Comparison of ENCODE assay signal across 15 mouse cellular contexts in the genomic region with DNA sequence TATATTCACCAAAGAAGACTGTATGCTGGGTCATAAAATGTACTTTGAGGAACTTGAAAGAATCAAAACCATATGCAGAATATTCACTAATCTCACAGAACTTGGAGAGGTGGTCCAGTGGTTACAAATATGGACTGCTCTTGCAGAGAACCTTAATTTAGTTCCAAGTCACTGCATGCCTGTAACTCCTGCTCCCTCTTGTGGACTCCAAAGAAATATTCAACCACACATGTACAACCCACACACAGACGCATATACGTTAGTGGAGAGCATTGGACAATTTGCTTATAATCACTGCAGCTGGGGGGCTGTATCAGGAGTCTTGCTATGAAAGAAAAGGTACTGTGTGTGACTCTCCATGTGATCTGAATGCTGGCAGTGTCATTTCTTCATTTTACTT.
DNase-seq lines count a peak whose midpoint lies in the region; ATAC-seq and TF ChIP-seq lines count a peak whose summit lies in the region.
"Had no signal": no experiment of that assay in that cellular context is flagged by ENCODE, and none has a peak within 500 bp of the region (broad histone marks: within the 10 kb centered on the region; RNA-seq: fewer than 3 reads in every experiment).

No protein-coding gene starts in this region.

- peak; percentile 8 for DNase-seq in embryo, embryonic 10 days (ENCODE audit: low spot score)
- no peak for DNase-seq in embryo, embryonic 9.5 days (ENCODE audit: extremely low spot score)
- DNase-seq in layer of hippocampus, adult 2 months (ENCODE audit: low spot score in 2 of 2), result no peak
- no peak for DNase-seq in layer of hippocampus, postnatal 10 days (ENCODE audit: low spot score in 2 of 2)
- peak; percentile 21 for DNase-seq in brain, adult 2 months (ENCODE audit: low read depth, low spot score)
- DNase-seq: adrenal gland, postnatal 14 days; gastrocnemius, postnatal 36 days; kidney, adult 11 months; lung, adult 2 months; right cerebral cortex, adult 18-20 months; thymus, postnatal 4 days had no signal

- H3K27me3 ChIP-seq in E14TG2a.4 (ENCODE audit: insufficient read depth, low read length), result no peaks in the 10 kb centered on the region
- H3K27me3 ChIP-seq in kidney, embryonic 15.5 days, result no peaks in the 10 kb centered on the region
- H3K27me3 ChIP-seq: heart, embryonic 13.5 days had no signal

- no peak overlapping the region for H3K4me3 ChIP-seq in layer of hippocampus, adult 2 months
- no peak overlapping the region for H3K4me3 ChIP-seq in E14TG2a.4 (replicated peaks; ENCODE audit: low read length)
- no peak overlapping the region for H3K4me3 ChIP-seq in kidney, embryonic 15.5 days (replicated peaks)
- H3K4me3 ChIP-seq: heart, embryonic 13.5 days had no signal

- ATAC-seq in kidney, embryonic 15.5 days (replicated peaks; ENCODE audit: low FRiP score), result no peak
- ATAC-seq: CD4-positive, CD25-positive, alpha-beta regulatory T cell, adult 4 months had no signal

- no peaks in the 10 kb centered on the region for H3K4me1 ChIP-seq in E14TG2a.4 (replicated peaks; ENCODE audit: low read depth, low read length)
- H3K4me1 ChIP-seq in kidney, embryonic 15.5 days, result no peaks in the 10 kb centered on the region
- H3K4me1 ChIP-seq: heart, embryonic 13.5 days had no signal

- H3K4me2 ChIP-seq in kidney, embryonic 15.5 days, result no peak overlapping the region
- H3K4me2 ChIP-seq: heart, embryonic 13.5 days had no signal

- peak; percentile 64 for TF ChIP-seq CTCF in layer of hippocampus, adult 2 months (conservative IDR thresholded peaks at IDR 0.05)
- TF ChIP-seq CTCF in E14TG2a.4 (conservative IDR thresholded peaks at IDR 0.05; ENCODE audit: low read length), result peak; percentile 20; the same call in 1 of the 2 replicates

- 79% methylated on average over 2 of the region's 2 CpGs for WGBS in kidney, embryonic 15.5 days

- no peak overlapping the region for H3K27ac ChIP-seq in layer of hippocampus, adult 2 months
- no peak overlapping the region for H3K27ac ChIP-seq in kidney, embryonic 15.5 days
- H3K27ac ChIP-seq: heart, embryonic 13.5 days had no signal

- H3K9me3 ChIP-seq in E14TG2a.4 (ENCODE audit: low read length), result no peaks in the 10 kb centered on the region; the same call in 1 of the 2 replicates
- H3K9me3 ChIP-seq in kidney, embryonic 15.5 days (replicated peaks), result no peaks in the 10 kb centered on the region
- H3K9me3 ChIP-seq: heart, embryonic 13.5 days had no signal

- no peaks in the 10 kb centered on the region for H3K36me3 ChIP-seq in E14TG2a.4 (ENCODE audit: insufficient read depth, low read length)
- H3K36me3 ChIP-seq in kidney, embryonic 15.5 days, result no peaks in the 10 kb centered on the region
- H3K36me3 ChIP-seq: heart, embryonic 13.5 days had no signal

- no peak overlapping the region for H3K9ac ChIP-seq in kidney, embryonic 15.5 days
- H3K9ac ChIP-seq: heart, embryonic 13.5 days had no signal

Comparison
In these comparisons a context has a peak if more than half of its experiments do, and no peak if none do; other contexts are left out.
1. DNase-seq: peak in embryo, embryonic 10 days (single experiment) and brain, adult 2 months (single experiment); none in embryo, embryonic 9.5 days (single experiment), layer of hippocampus, adult 2 months (0 of 2) and layer of hippocampus, postnatal 10 days (0 of 2).